Mouse (Mus musculus): ENCODE measurements around the gene Ggps1. TPM values are rescaled to one million over a fixed set of nuclear protein-coding genes. Genes with fewer than 3 reads are reported as not detected.

Ggps1 gene
- total RNA-seq, 2 experiments from 2014 or later = 19.4 to 25.0 TPM

GRCm38 (mm10) chr13:14002706-14003105 lies 60.6 kb downstream of the Ggps1 start:
- intact Hi-C loops (cut with DNase I) = loop anchor here (5.0 kb wide), 1 partner anchor 175 kb away; no protein-coding TSS in a partner anchor
- no peak for DNase-seq (ENCODE audit: low spot score)

Other genes with a start within 250 kb of the Ggps1 start
- gene B3galnt2, start 109.0 kb downstream of the Ggps1 start, total RNA-seq (2021) = 10 to 100 TPM; 24.5 to 25.2 TPM
- gene Tbce, start 23.9 kb downstream of the Ggps1 start, total RNA-seq (2021) = 10 to 100 TPM; 16.2 to 21.3 TPM
- gene Arid4b, start 256 bp downstream of the Ggps1 start, total RNA-seq (2021) = 10 to 100 TPM; 20.4 to 27.1 TPM

Data from heart, postnatal 25 days (tissue).